Mouse (Mus musculus) C2C12 (cell line): ENCODE results near the gene Rgs6.

Source experiments
- CTCF ChIP-seq: IDR thresholded peaks from one replicate; pipeline ENCODE4 v1.5.1; 2011; ENCODE audit not compliant: control insufficient read depth, insufficient read depth, insufficient read length
- MAX ChIP-seq: IDR thresholded peaks from one replicate; pipeline ENCODE4 v1.6.1; 2011; ENCODE audit warnings: mild to moderate bottlenecking, control low read depth
- MYOD1 ChIP-seq: IDR thresholded peaks from one replicate; pipeline ENCODE4 v1.6.1; 2011; ENCODE audit warnings: low read depth; ENCODE audit not compliant: control insufficient read depth, insufficient read length
- USF1 ChIP-seq: IDR thresholded peaks from one replicate; pipeline ENCODE4 v1.6.1; 2011; ENCODE audit warnings: low read depth, mild to moderate bottlenecking, control low read depth, moderate library complexity

DNA sequence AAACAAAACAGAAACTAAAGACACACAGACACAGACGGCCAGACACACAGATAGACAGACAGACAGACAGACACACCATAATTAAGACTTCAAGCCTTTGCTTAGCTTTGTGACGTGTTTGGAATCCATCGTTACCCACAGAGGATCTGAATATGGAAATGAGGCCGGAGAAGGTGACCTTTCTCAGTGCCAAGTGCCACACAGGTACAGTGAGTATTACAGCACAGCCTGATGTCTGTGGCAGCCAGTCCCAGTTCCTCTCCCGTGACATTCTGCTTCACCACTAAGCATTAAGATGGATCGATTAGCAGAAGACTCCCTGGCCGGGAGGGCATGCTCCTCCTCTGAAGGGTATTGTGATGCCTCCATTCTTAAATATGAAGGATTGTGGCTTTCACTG is 186.5 kb downstream of the Rgs6 start:
- TF ChIP-seq CTCF = no peak
- TF ChIP-seq MAX = no peak
- no peak for TF ChIP-seq USF1
- no peak for TF ChIP-seq MYOD1
